Mouse (Mus musculus) 416B (cell line): Measurements from ENCODE around the gene Pp2d1.

ENCODE experiments used
- DNase-seq: peaks from one replicate; pipeline ENCODE4 v3.0.0; 2011; ENCODE audit warnings: low read depth

Pp2d1 gene

DNA sequence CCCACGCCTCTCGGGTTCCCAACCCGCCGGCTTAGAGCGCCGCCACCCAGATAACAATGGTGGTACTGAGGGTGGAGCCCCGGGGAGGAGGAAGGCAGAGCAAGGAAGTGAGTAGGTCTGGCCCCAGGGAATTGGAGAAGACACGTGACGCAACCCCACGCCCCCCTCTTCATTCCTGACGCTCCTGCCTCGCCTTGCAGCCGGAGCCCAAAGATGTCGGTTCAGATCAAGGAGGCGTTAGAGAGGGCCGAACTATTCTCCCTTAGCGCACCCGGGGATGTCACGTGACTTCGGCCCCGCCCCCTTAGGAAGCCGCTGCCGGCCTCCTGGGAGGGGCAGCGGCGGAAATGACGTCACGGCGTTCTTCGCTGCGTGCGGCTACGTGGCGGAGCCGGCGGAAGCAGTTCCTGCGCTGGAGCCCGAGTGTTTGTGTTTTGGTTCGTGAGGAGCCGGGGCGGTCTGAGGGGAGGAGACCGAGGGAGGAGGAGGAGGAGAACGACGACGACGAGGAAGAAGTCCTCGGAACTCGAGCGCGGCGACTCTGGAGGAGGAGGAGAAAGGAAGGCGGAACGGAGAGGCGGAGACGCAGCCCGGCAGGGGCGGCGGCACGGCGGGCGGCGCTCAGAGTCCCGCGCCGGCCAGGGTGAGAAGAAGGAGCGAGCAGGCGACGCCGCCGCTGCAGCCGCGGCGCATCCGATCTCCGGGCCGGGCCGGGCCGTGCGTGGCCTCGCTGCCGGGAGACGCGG, 60.2 kb downstream of the Pp2d1 start, which contains the start of gene Rab5a:
Gene Rab5a (plus strand): TSS at position 377 of the 746 bp plus-strand sequence.
- DNase-seq = peak; percentile 99

DNA sequence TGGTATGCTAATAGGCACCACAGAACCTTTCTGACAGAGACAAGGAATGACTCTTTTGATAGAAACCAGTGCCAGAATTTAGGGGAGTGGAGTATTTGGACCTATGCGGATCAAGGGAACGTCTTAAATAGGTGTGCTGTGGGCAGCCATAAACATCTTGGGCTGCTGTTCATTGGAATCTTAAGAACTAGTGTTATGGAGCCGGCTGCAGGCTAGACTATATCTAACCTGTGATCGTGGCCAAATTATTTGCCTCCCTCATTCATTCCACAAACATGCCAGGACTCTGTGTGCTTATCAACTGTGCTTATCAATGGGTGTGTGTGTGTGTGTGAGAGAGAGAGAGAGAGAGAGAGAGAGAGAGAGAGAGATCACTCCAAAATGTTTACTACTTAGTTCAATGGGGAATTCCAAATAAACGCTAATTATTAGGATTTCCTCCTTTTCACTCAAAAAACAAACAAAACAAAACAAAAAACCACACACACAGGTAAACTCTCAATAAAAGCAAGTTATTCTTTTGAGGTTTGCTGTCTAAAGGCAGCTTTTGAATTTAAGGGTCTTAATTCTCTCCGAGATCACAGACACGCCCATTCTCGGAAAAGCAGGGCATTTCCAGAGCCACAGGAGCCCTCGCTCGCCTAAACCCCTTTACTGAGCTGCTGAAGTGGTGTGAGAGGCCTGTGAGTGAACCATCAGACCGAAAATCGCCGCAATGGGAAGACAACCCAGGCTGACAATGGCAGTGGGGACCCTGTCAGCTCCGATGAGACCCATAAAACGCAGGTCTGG, 61.0 kb downstream of the Pp2d1 start:
- DNase-seq = no peak

GRCm38 (mm10) chr17:53468697-53469096, 70.6 kb downstream of the Pp2d1 start:
- peak; percentile 38 for DNase-seq

GRCm38 (mm10) chr17:53465569-53465968, 73.7 kb downstream of the Pp2d1 start:
- DNase-seq = peak; percentile 49

DNA sequence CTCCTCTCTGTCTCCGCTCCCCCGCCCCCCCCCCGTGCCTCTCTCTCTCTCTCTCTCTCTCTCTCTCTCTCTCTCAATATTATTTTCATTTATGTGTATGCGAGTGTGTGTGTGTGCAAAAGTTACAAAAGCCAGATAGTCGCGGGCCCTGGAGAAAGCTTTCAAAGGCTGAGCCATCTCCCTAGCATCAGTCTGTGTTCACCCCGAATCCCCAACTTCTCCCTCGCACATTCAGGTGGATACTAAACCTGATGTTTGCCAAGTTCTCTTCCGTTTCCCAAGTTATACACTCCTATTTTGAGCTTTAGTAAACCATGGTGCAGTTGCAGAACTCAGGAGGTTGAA, 75.8 kb downstream of the Pp2d1 start:
- DNase-seq = no peak

DNA sequence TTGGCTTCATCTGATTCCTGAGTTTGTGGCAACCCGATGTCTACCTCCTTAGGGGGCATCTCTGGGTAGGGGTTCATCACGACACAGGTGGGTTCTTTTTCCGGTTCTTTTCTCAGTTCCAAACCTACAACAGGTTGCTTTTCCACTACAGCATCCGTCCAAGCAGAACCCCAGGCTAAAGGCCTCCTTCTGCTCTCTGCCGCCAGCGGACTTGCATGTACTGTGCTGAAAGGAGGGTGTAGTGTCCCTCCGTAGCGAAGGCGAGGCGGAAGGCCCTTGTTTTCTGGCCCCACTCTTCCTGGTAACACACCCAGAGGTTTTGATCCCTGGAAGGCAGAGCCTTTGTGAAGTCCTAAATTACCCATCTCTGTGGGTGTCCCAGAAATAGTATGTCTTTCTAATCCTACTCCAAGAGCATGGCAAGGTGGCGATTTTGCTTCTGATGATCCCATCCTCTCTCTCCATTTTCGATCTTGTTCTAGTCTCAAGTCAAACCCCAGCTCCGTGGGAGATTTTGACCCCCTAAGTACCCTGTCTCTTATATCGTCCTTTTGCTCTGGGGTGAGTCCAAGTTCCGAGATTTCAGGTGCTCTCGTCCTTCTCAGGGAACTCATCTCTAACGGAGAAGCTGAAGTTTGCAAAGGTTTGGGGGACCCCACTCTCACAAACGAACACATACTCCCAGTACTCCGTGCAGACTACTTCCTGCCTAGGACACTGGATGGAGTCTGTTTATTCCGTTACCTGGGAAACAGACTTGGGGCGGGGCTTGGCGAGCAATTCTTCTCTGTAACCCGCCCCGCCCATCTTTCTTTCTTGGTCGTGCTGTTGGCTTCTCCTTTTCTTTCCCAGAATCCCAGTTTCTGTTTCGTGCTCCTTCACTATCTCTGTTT, 76.4 kb downstream of the Pp2d1 start, which contains the start of gene Efhb:
Gene Efhb (minus strand): TSS at position 719 of the 893 bp plus-strand sequence.
- DNase-seq = peak; percentile 32
